Mouse (Mus musculus) spleen, postnatal 36 days (tissue): ENCODE measurements at regions not wholly inside any gene's neighbourhood (a gene's known extent, or its start where the extent isn't known, plus 50 kb on each side); places are given as distances from the start of the nearest gene placed in this dataset.

Experiments used
- DNase-seq, 2 experiments: peaks; one replicate each; pipeline ENCODE4 v3.0.0; 2022; ENCODE audit warnings: low spot score in 2 of 2, mixed read lengths in 1 of 2

GRCm38 (mm10) chr8:128296728-128297380, 61.5 kb upstream of the Nrp1 start:
- DNase-seq, result no peak

- peak; percentile 1 to 32 for DNase-seq
Measured at GRCm38 (mm10) chr8:128302322-128302721, 56.1 kb upstream of the Nrp1 start.
